Mouse (Mus musculus): ENCODE measurements at regions not wholly inside any gene's neighbourhood (a gene's known extent, or its start where the extent isn't known, plus 50 kb on each side); places are given as distances from the start of the nearest gene placed in this dataset.

DNA sequence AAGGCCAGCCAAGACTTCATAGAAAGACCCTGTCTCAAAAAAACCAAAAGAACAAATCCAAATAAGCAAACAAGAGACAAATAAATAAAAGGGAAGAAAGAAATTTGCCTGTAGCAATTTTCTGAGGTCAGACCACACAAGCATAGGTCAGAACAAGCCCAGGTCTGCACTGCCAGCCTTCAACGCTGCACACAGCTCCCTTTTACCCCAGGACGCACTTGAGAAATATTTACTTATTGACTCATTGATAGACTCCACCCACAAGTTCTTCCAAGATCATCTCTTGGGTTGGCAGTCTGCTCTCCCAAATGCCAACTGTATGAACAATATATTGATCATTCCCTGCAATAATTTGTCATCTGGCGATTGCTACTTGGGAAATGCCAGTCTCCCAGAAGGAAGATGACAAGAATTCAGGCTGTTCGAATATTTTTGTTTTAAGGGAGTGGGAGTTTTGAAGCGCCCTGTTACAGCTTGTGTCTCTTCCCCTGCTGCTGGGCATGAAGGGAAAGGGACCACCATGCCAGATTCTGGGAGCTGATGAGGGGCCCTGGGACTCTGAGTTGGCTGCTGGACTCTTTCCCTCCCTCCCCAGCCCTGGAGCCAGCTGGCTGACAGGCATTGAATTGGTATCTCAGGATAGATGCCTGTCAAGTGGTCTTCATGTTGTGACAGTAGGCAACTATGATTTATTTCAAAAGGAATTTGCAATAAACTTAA lies 102.9 kb upstream of the Tle3 start:
- no peaks in the 10 kb centered on the region for H3K9me3 ChIP-seq (replicated peaks)
- no peak overlapping the region for H3K4me3 ChIP-seq (ENCODE audit: low read depth, low read length)
- no peak for TF ChIP-seq GATA1 (IDR thresholded peaks at IDR 0.05; ENCODE audit: borderline replicate concordance, low read length)
- no peak for TF ChIP-seq GATA2 (IDR thresholded peaks at IDR 0.05; ENCODE audit: borderline replicate concordance, low read depth, low read length)
- TF ChIP-seq CTCF (IDR thresholded peaks at IDR 0.05; ENCODE audit: low read depth, low read length): no peak
- TF ChIP-seq POLR2AphosphoS5 (IDR thresholded peaks at IDR 0.05; ENCODE audit: insufficient replicate concordance, low read depth, low read length): no peak
- TF ChIP-seq TAL1 (conservative IDR thresholded peaks at IDR 0.05; ENCODE audit: low read depth, low read length): no peak
- H3K36me3 ChIP-seq (replicated peaks): no peaks in the 10 kb centered on the region
- ATAC-seq (ENCODE audit: extremely low read depth, insufficient number of reproducible peaks, low FRiP score, poor library complexity, severe bottlenecking) (no peak), DNase-seq (ENCODE audit: low spot score) (no peak)
- H3K4me1 ChIP-seq (ENCODE audit: insufficient read depth, low read depth, low read length): no peaks in the 10 kb centered on the region
- no peaks in the 10 kb centered on the region; the same call in 1 of the 2 replicates for H3K27me3 ChIP-seq (ENCODE audit: insufficient read depth, low read length)

DNA sequence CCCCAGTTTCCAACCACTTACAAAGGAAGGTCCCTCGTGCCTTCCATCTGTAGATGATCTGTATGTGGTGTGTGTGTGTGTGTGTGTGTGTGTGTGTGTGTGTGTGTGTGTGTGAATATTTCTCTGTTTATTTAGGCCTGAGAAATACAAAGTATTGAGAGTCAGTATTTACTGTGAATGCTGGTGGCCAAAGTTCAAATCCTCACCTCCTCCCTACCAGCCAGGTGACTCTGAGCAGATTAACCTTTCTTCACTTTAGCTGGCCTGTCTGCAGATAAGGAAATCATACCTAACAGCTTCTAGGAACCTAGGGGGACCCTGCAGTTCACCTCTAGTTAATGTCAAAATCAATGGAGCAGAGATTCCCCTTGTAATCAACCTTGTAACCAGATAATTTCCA lies 100.9 kb upstream of the Tle3 start:
- ATAC-seq (ENCODE audit: extremely low read depth, insufficient number of reproducible peaks, low FRiP score, poor library complexity, severe bottlenecking) (no peak), DNase-seq (ENCODE audit: low spot score) (no peak)
- no peaks in the 10 kb centered on the region for H3K4me1 ChIP-seq (ENCODE audit: insufficient read depth, low read depth, low read length)
- TF ChIP-seq TAL1 (conservative IDR thresholded peaks at IDR 0.05; ENCODE audit: low read depth, low read length) (no peak), GATA2 (IDR thresholded peaks at IDR 0.05; ENCODE audit: borderline replicate concordance, low read depth, low read length) (no peak), GATA1 (IDR thresholded peaks at IDR 0.05; ENCODE audit: borderline replicate concordance, low read length) (no peak), POLR2AphosphoS5 (IDR thresholded peaks at IDR 0.05; ENCODE audit: insufficient replicate concordance, low read depth, low read length) (no peak)
- no peaks in the 10 kb centered on the region; the same call in 1 of the 2 replicates for H3K27me3 ChIP-seq (ENCODE audit: insufficient read depth, low read length)
- H3K4me3 ChIP-seq (ENCODE audit: low read depth, low read length): no peak overlapping the region
- H3K9me3 ChIP-seq (replicated peaks): no peaks in the 10 kb centered on the region
- no peaks in the 10 kb centered on the region for H3K36me3 ChIP-seq (replicated peaks)

DNA sequence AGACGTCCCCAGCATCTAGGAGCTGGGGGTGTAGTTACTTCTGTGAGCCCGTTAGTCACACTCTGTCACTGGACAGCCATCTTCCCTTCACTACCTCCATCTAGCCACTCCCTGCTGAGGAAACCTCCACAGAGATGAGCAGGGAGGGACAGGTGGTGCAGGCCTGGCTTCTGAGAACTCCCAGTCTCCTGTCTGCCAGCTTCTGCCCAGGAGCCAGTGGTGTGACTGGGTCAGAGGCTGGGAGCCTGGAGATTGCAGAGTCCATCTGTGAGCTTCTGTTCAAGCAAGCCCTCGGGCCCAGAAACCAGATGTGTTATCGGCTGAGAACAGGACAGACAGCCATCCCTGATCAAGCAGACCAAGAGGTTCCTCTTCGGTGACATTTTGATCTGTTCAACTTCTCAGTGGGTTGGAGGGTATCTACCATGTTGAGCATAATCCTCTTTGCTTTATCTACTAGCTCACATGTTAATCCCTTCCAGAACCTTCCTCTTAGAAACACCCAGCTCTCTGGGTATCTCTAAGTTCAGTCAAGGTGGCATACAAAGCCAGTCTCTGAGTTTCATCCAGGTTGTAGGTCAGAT lies 100.3 kb upstream of the Tle3 start:
- Histone ChIP-seq H3K36me3 (replicated peaks) (no peaks in the 10 kb centered on the region), H3K9me3 (replicated peaks) (no peaks in the 10 kb centered on the region), H3K4me3 (ENCODE audit: low read depth, low read length) (no peak overlapping the region), H3K4me1 (ENCODE audit: insufficient read depth, low read depth, low read length) (no peaks in the 10 kb centered on the region), H3K27me3 (ENCODE audit: insufficient read depth, low read length) (no peaks in the 10 kb centered on the region; the same call in 1 of the 2 replicates)
- DNase-seq (ENCODE audit: low spot score): no peak
- no peak for ATAC-seq (ENCODE audit: extremely low read depth, insufficient number of reproducible peaks, low FRiP score, poor library complexity, severe bottlenecking)
- TF ChIP-seq POLR2AphosphoS5 (IDR thresholded peaks at IDR 0.05; ENCODE audit: insufficient replicate concordance, low read depth, low read length) (no peak), GATA1 (IDR thresholded peaks at IDR 0.05; ENCODE audit: borderline replicate concordance, low read length) (no peak), TAL1 (conservative IDR thresholded peaks at IDR 0.05; ENCODE audit: low read depth, low read length) (no peak), CTCF (IDR thresholded peaks at IDR 0.05; ENCODE audit: low read depth, low read length) (no peak), GATA2 (IDR thresholded peaks at IDR 0.05; ENCODE audit: borderline replicate concordance, low read depth, low read length) (no peak)

DNA sequence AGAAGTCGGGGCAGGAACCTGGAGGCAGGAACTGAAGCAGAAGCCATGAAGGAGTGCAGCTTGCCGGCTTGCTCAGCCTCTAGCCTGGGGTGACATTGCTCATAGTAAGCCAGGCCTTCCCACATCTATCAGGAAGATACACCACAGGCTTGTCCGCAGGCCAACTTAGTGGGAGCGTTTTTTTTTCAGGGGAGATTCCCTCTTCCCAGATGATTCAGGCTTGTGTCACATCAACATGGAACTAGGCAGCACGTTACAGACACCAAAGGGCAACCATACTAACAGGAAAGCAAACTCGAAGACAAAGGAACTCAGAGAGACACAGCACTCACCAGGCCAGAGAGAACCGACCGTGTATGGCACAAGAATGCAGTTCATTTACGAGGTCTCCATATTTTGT lies 98.1 kb upstream of the Tle3 start:
- DNase-seq (ENCODE audit: low spot score) (no peak), ATAC-seq (ENCODE audit: extremely low read depth, insufficient number of reproducible peaks, low FRiP score, poor library complexity, severe bottlenecking) (no peak)
- Histone ChIP-seq H3K4me1 (ENCODE audit: insufficient read depth, low read depth, low read length) (no peaks in the 10 kb centered on the region), H3K27me3 (ENCODE audit: insufficient read depth, low read length) (peaks cover 4% of the 10 kb centered on the region), H3K4me3 (ENCODE audit: low read depth, low read length) (no peak overlapping the region), H3K36me3 (replicated peaks) (no peaks in the 10 kb centered on the region), H3K9me3 (replicated peaks) (no peaks in the 10 kb centered on the region)
- no peak for TF ChIP-seq GATA1 (IDR thresholded peaks at IDR 0.05; ENCODE audit: borderline replicate concordance, low read length)
- TF ChIP-seq CTCF (IDR thresholded peaks at IDR 0.05; ENCODE audit: low read depth, low read length): no peak
- TF ChIP-seq POLR2AphosphoS5 (IDR thresholded peaks at IDR 0.05; ENCODE audit: insufficient replicate concordance, low read depth, low read length): no peak
- TF ChIP-seq TAL1 (conservative IDR thresholded peaks at IDR 0.05; ENCODE audit: low read depth, low read length): no peak
- TF ChIP-seq GATA2 (IDR thresholded peaks at IDR 0.05; ENCODE audit: borderline replicate concordance, low read depth, low read length): no peak

DNA sequence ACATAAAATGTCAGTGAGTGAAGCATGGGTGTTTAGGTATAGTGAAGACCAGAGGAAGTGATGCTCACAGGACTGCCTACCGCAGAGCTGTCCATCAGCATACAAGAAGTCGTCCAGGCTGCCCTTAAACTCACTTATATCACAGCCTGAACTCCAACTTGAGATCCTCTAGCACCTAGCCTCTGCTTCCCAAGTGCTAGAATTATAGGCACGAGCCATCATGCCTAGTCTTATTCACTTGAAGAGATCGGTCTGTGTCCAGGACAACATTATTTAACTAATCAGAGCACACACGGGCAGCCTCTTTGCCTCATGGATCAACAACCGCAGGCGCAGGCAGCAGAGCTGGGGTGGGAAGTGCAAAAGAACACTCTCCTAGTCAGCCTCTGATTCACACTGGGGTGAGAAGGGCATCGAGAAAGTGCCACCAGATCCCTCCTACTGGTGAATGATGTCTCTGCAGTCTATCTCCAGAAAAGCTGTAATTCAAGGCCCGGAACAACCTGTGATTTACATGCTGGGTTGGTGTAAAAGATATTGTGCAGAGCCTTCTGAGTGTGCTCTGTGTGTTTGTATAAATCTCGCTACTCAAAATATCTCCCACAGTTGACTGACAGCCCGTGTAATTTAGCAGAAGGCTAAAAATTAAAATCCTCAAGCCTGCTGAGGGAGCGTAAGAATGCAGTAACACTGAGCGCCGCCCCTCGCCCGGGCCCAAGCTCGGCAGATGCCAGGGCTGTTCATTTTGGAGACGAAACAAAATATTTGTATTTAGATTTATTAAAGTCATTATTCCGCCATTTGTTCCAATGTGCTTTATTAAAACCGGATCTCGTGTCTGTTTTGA lies 94.6 kb upstream of the Tle3 start:
- Histone ChIP-seq H3K36me3 (replicated peaks) (no peaks in the 10 kb centered on the region), H3K4me3 (ENCODE audit: low read depth, low read length) (no peak overlapping the region), H3K4me1 (ENCODE audit: insufficient read depth, low read depth, low read length) (no peaks in the 10 kb centered on the region), H3K9me3 (replicated peaks) (no peaks in the 10 kb centered on the region), H3K27me3 (ENCODE audit: insufficient read depth, low read length) (peaks cover 7% of the 10 kb centered on the region)
- TF ChIP-seq GATA1 (IDR thresholded peaks at IDR 0.05; ENCODE audit: borderline replicate concordance, low read length): no peak
- TF ChIP-seq TAL1 (conservative IDR thresholded peaks at IDR 0.05; ENCODE audit: low read depth, low read length): no peak
- no peak for TF ChIP-seq GATA2 (IDR thresholded peaks at IDR 0.05; ENCODE audit: borderline replicate concordance, low read depth, low read length)
- no peak for TF ChIP-seq POLR2AphosphoS5 (IDR thresholded peaks at IDR 0.05; ENCODE audit: insufficient replicate concordance, low read depth, low read length)
- TF ChIP-seq CTCF (IDR thresholded peaks at IDR 0.05; ENCODE audit: low read depth, low read length): no peak
- DNase-seq (ENCODE audit: low spot score) (no peak), ATAC-seq (ENCODE audit: extremely low read depth, insufficient number of reproducible peaks, low FRiP score, poor library complexity, severe bottlenecking) (no peak)
